Mouse (Mus musculus): ENCODE data around the gene Asgr1. TPM values are rescaled to one million over a fixed set of nuclear protein-coding genes. Genes with fewer than 3 reads are reported as not detected.

The Asgr1 gene
- total and polyA plus RNA-seq, 3 experiments = 0.31 TPM; not detected in 2

DNA sequence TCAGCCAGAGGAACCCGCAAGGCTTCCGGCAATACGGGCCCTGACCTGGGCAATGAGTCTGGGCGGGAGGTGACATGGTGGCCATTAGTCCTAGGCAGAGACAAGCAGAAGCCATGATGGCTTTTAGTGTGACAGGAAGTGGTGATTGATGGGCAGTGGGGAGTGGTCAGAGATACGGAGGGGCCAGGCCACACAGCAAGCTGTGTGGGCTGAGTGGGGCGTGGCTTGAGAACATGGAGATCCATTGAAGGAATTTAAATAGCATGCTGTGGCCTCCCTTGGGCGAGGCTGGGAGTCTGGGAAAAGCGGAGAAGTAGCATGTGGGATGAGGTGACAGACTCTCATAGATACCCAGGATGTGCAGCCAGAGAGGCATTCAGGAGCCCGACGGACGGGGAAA lies 43.5 kb downstream of the Asgr1 start:
- Histone ChIP-seq H3K4me3 (ENCODE audit: control insufficient read depth in 1 of 2, insufficient read depth in 1 of 2, low read depth in 2 of 2, low read length in 2 of 2) (no peak overlapping the region), H3K27me3 (ENCODE audit: control insufficient read depth in 1 of 2, insufficient read depth in 2 of 2, low read length in 2 of 2) (peaks cover 4 to 8% of the 10 kb centered on the region in 2 experiments; a peak in 2 of 4 replicates), H3K4me1 (ENCODE audit: control insufficient read depth in 1 of 2, insufficient read depth in 2 of 2, low read length in 2 of 2) (no peaks in the 10 kb centered on the region), H3K9ac (ENCODE audit: control insufficient read depth, low read depth, low read length, poor library complexity, severe bottlenecking) (no peak overlapping the region), H3K79me2 (ENCODE audit: control insufficient read depth, insufficient read depth, low read length, poor library complexity) (no peaks in the 10 kb centered on the region), H3K9me3 (replicated peaks; ENCODE audit: insufficient read depth, low read length) (no peaks in the 10 kb centered on the region), H3K36me3 (ENCODE audit: control insufficient read depth in 1 of 2, insufficient read depth in 2 of 2, low read length in 2 of 2) (no peaks in the 10 kb centered on the region), H3K27ac (ENCODE audit: control insufficient read depth, low read depth, low read length) (no peak overlapping the region)
- TF ChIP-seq TBP (IDR thresholded peaks at IDR 0.05; ENCODE audit: low read depth, low read length) (no peak), ETS1 (IDR thresholded peaks at IDR 0.05; ENCODE audit: low read depth, low read length) (no peak), SMC3 (IDR thresholded peaks at IDR 0.05; ENCODE audit: low read depth, low read length) (no peak), CTCF (IDR thresholded peaks at IDR 0.05 in 2 of 3, conservative IDR thresholded peaks at IDR 0.05 in 1 of 3; ENCODE audit: control insufficient read depth in 1 of 3, insufficient read depth in 1 of 3, low read depth in 2 of 3, low read length in 3 of 3, poor library complexity in 1 of 3, severe bottlenecking in 1 of 3) (no peak), SIN3A (IDR thresholded peaks at IDR 0.05; ENCODE audit: low read length) (no peak), POLR2A (IDR thresholded peaks at IDR 0.05; ENCODE audit: control insufficient read depth in 1 of 2, insufficient read depth in 1 of 2, low read depth in 1 of 2, low read length in 2 of 2, poor library complexity in 1 of 2) (no peak), UBTF (IDR thresholded peaks at IDR 0.05; ENCODE audit: borderline replicate concordance, insufficient read depth, low read depth, low read length) (no peak), ELF1 (IDR thresholded peaks at IDR 0.05; ENCODE audit: low read depth, low read length) (no peak), BHLHE40 (IDR thresholded peaks at IDR 0.05; ENCODE audit: borderline replicate concordance, low read depth, low read length) (no peak), CHD2 (IDR thresholded peaks at IDR 0.05; ENCODE audit: low read length) (no peak), TAL1 (IDR thresholded peaks at IDR 0.05; ENCODE audit: low read length) (no peak), MYB (IDR thresholded peaks at IDR 0.05; ENCODE audit: low read depth, low read length) (no peak), TCF12 (IDR thresholded peaks at IDR 0.05; ENCODE audit: low read depth, low read length) (no peak), HCFC1 (IDR thresholded peaks at IDR 0.05; ENCODE audit: low read depth, low read length) (no peak)
- no peak for DNase-seq (ENCODE audit: low read depth, low spot score)

DNA sequence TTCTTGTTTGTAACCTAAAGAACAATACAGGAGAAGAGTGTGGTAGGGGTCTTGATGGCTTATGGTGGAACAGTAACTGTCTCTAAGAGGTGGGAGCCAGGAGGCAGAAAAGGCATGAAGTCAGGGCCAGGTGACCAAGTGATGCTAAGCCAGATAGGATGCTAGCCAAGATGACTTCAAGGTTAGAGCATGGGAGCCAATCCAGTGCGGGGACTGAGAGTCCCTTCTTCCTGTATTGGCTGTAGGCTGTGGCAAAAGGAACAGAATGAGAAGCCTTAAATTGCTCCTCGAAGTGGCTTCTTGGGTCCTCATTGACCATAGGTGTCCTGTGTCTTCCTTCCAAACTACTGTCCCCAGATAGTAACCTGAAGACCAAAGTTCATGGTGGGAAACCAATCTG lies 45.2 kb downstream of the Asgr1 start:
- Histone ChIP-seq H3K79me2 (ENCODE audit: control insufficient read depth, insufficient read depth, low read length, poor library complexity) (no peaks in the 10 kb centered on the region), H3K36me3 (ENCODE audit: control insufficient read depth in 1 of 2, insufficient read depth in 2 of 2, low read length in 2 of 2) (no peaks in the 10 kb centered on the region), H3K4me1 (ENCODE audit: control insufficient read depth in 1 of 2, insufficient read depth in 2 of 2, low read length in 2 of 2) (no peaks in the 10 kb centered on the region), H3K9ac (ENCODE audit: control insufficient read depth, low read depth, low read length, poor library complexity, severe bottlenecking) (no peak overlapping the region), H3K27me3 (ENCODE audit: control insufficient read depth in 1 of 2, insufficient read depth in 2 of 2, low read length in 2 of 2) (peaks cover 4 to 8% of the 10 kb centered on the region in 2 experiments; a peak in 2 of 4 replicates), H3K9me3 (replicated peaks; ENCODE audit: insufficient read depth, low read length) (no peaks in the 10 kb centered on the region), H3K27ac (ENCODE audit: control insufficient read depth, low read depth, low read length) (no peak overlapping the region), H3K4me3 (ENCODE audit: control insufficient read depth in 1 of 2, insufficient read depth in 1 of 2, low read depth in 2 of 2, low read length in 2 of 2) (no peak overlapping the region)
- TF ChIP-seq POLR2AphosphoS5 (IDR thresholded peaks at IDR 0.05; ENCODE audit: borderline replicate concordance, low read depth, low read length) = no peak
- TF ChIP-seq E2F4 (IDR thresholded peaks at IDR 0.05; ENCODE audit: borderline replicate concordance, low read depth, low read length) = no peak
- TF ChIP-seq GATA1 (IDR thresholded peaks at IDR 0.05; ENCODE audit: low read depth, low read length) = no peak
- TF ChIP-seq TCF12 (IDR thresholded peaks at IDR 0.05; ENCODE audit: low read depth, low read length) = no peak
- TF ChIP-seq NELFE (IDR thresholded peaks at IDR 0.05; ENCODE audit: low read depth, low read length) = no peak
- no peak for TF ChIP-seq EP300 (IDR thresholded peaks at IDR 0.05; ENCODE audit: low read depth in 1 of 2, low read length in 2 of 2)
- no peak for TF ChIP-seq SMC3 (IDR thresholded peaks at IDR 0.05; ENCODE audit: low read depth, low read length)
- TF ChIP-seq ELF1 (IDR thresholded peaks at IDR 0.05; ENCODE audit: low read depth, low read length) = no peak
- no peak for TF ChIP-seq ZNF384 (IDR thresholded peaks at IDR 0.05; ENCODE audit: low read depth, low read length)
- TF ChIP-seq UBTF (IDR thresholded peaks at IDR 0.05; ENCODE audit: borderline replicate concordance, insufficient read depth, low read depth, low read length) = no peak
- no peak for TF ChIP-seq ZC3H11A (IDR thresholded peaks at IDR 0.05; ENCODE audit: low read depth, low read length)
- TF ChIP-seq JUND (IDR thresholded peaks at IDR 0.05; ENCODE audit: low read depth, low read length) = no peak
- TF ChIP-seq POLR2A (IDR thresholded peaks at IDR 0.05; ENCODE audit: control insufficient read depth in 1 of 2, insufficient read depth in 1 of 2, low read depth in 1 of 2, low read length in 2 of 2, poor library complexity in 1 of 2) = no peak
- TF ChIP-seq CHD2 (IDR thresholded peaks at IDR 0.05; ENCODE audit: low read length) = no peak
- TF ChIP-seq MEF2A (IDR thresholded peaks at IDR 0.05; ENCODE audit: extremely low read depth, insufficient replicate concordance, low read depth, low read length, poor library complexity, severe bottlenecking) = no peak
- TF ChIP-seq ETS1 (IDR thresholded peaks at IDR 0.05; ENCODE audit: low read depth, low read length) = no peak
- no peak for TF ChIP-seq TBP (IDR thresholded peaks at IDR 0.05; ENCODE audit: low read depth, low read length)
- TF ChIP-seq CTCF (IDR thresholded peaks at IDR 0.05 in 2 of 3, conservative IDR thresholded peaks at IDR 0.05 in 1 of 3; ENCODE audit: control insufficient read depth in 1 of 3, insufficient read depth in 1 of 3, low read depth in 2 of 3, low read length in 3 of 3, poor library complexity in 1 of 3, severe bottlenecking in 1 of 3) = no peak
- no peak for TF ChIP-seq RCOR1 (IDR thresholded peaks at IDR 0.05; ENCODE audit: low read depth, low read length)
- no peak for TF ChIP-seq ZKSCAN1 (IDR thresholded peaks at IDR 0.05; ENCODE audit: low read depth, low read length)
- DNase-seq (ENCODE audit: low read depth, low spot score) = no peak
